Mouse (Mus musculus): Measurements from ENCODE around the gene Vnn3. TPM values are rescaled to one million over a fixed set of nuclear protein-coding genes. Genes with fewer than 3 reads are reported as not detected.

The Vnn3 gene
- polyA plus RNA-seq, 1 experiment from 2014 or later: not detected

DNA sequence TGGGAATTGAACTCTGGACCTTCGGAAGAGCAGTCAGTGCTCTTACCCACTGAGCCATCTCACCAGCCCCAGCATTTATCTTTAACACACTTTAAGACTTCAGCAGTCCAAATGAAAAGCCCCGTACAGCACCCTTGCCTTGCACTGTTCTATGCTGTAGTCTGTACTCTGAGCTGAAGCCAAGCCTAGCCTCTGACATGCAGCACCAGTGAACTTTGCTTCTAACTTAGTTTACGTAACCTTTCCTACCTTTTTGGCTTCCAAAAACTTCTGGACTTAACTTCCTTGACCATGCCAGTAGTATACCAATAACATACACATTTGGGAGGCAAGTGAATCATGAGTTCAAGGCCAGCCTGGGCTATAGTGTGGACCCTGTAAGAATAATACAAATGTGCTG is 12.4 kb upstream of the Vnn3 start:
- H3K27ac ChIP-seq: no peak overlapping the region
- H3K27me3 ChIP-seq (ENCODE audit: insufficient read depth, poor library complexity, severe bottlenecking): no peaks in the 10 kb centered on the region

DNA sequence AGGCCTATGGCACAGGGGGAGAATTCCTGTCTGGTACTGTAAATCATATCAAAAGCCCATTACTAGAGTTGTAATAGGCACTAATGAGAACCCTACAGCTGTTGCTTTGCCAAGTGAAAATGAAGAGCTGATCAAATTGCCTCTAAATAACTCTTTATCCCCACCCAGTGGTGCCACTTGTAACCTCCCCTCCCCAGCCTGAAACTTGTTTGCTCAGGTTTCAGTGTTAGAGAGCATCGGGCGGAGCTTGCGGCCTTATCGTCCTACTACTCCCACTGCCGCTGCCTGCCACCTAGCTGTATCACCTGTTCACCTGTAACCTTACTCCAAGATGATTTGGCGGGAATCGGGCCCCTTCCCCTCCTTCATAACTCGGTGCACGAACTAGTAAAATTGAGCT is 11.9 kb upstream of the Vnn3 start:
- Histone ChIP-seq H3K4me1 (replicated peaks) (no peaks in the 10 kb centered on the region), H3K4me3 (no peak overlapping the region), H3K27ac (no peak overlapping the region), H3K9me3 (no peaks in the 10 kb centered on the region), H3K36me3 (no peaks in the 10 kb centered on the region), H3K27me3 (ENCODE audit: insufficient read depth, poor library complexity, severe bottlenecking) (no peaks in the 10 kb centered on the region)
- 49% methylated on average over 9 of the region's 9 CpGs for WGBS
- no peak for DNase-seq (ENCODE audit: low spot score)

More for the DNA sequence above, 12.4 kb upstream of the Vnn3 start:
- H3K4me1 ChIP-seq (replicated peaks): no peaks in the 10 kb centered on the region
- no peaks in the 10 kb centered on the region for H3K36me3 ChIP-seq
- 90% methylated on average over 3 of the region's 3 CpGs for WGBS
- H3K9me3 ChIP-seq: no peaks in the 10 kb centered on the region
- H3K4me3 ChIP-seq: no peak overlapping the region
- DNase-seq (ENCODE audit: low spot score): no peak

DNA sequence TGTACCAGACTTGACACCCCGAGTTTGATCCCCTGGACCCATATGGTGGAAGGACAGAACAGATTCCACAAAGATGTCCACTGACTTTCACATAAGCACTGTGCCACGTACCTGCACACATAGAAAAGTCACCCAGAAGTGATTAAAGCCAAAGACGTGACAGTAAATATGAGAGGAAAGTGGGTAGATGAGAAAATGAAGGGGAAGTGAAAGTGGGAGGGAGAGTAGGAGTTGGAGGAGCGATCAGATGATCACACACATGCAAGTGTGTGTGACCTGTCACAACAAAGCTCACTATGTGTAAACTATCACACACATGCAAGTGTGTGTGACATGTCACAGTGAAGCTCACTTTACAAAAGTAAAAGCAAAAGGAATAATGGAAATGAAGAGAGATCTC is 10.8 kb upstream of the Vnn3 start:
- no peak for DNase-seq (ENCODE audit: low spot score)
- H3K27ac ChIP-seq: no peak overlapping the region
- no peaks in the 10 kb centered on the region for H3K27me3 ChIP-seq (ENCODE audit: insufficient read depth, poor library complexity, severe bottlenecking)
- H3K4me1 ChIP-seq (replicated peaks): no peaks in the 10 kb centered on the region
- no peaks in the 10 kb centered on the region for H3K36me3 ChIP-seq
- H3K4me3 ChIP-seq: no peak overlapping the region
- 79% methylated on average over 4 of the region's 4 CpGs for WGBS
- no peaks in the 10 kb centered on the region for H3K9me3 ChIP-seq

GRCm38 (mm10) chr10:23852096-23852495 is 834 bp downstream of the Vnn3 start:
- Histone ChIP-seq H3K27ac (no peak overlapping the region), H3K9me3 (no peaks in the 10 kb centered on the region), H3K4me1 (replicated peaks) (no peaks in the 10 kb centered on the region), H3K4me3 (no peak overlapping the region), H3K36me3 (no peaks in the 10 kb centered on the region), H3K27me3 (ENCODE audit: insufficient read depth, poor library complexity, severe bottlenecking) (no peaks in the 10 kb centered on the region)
- WGBS: 84% methylated on average over 2 of the region's 2 CpGs
- DNase-seq (ENCODE audit: low spot score): no peak

DNA sequence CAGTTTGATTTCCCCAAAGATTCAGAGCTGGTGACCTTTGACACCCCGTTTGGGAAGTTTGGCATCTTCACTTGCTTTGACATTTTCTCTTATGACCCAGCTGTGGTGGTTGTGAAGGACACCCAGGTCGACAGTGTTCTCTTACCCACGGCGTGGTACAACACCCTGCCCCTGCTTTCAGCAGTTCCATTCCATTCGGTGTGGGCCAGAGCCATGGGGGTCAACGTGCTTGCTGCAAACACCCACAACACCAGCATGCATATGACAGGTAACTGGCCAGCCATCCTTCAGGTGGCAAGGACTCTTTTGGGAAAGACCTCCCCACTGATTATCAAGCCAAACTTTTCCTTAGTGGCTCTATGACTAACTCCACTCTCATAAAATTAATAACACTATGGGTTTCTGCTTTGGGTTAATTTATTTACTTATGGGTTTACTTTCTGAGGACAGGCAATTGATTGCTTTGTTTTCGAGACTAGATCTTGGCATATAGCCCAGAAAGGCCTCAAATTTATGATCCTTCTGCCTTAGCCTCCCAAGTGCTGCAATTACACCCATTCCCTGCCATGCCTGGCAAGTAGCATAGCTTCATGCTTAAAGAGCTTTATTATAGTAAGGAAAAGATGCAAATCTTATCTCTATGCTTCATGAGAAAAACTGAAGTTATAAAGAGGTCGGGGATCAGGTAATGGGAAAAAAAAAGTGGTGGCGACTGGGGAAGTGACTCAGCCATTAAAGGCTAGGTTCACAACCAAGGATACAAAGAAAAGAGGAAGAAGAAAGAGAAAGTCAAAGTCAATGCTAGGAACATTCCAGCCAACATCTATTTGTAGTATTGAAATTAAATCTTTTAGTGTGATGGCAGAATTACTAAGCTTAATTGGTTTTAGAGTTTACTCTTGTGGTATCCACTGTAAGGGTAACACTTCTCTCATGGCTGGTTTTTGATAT is 13.4 kb downstream of the Vnn3 start:
- Histone ChIP-seq H3K4me1 (replicated peaks) (no peaks in the 10 kb centered on the region), H3K9me3 (peaks cover 16% of the 10 kb centered on the region), H3K27ac (no peak overlapping the region), H3K27me3 (ENCODE audit: insufficient read depth, poor library complexity, severe bottlenecking) (no peaks in the 10 kb centered on the region), H3K4me3 (no peak overlapping the region), H3K36me3 (no peaks in the 10 kb centered on the region)
- no peak for DNase-seq (ENCODE audit: low spot score)
- 90% methylated on average over 9 of the region's 9 CpGs for WGBS

DNA sequence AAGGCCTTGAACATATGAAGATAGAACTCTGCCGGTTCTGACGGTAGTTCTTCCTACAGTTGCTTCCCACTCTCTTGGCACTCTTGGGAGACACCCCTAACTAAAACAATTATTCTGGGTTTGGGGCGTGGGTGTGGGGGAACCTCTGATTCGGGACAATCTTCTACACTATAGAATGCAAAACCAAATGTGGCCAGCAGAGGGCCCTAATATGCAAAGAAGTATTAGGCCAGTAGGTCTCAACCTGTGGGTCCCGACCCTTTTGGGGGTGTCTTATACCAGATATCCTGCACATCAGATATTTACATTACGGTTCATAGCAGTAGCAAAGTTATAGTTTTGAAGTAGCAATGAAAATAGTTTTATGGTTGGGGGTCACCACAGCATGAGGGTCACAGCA is 29.4 kb downstream of the Vnn3 start:
- H3K4me1 ChIP-seq (replicated peaks): no peaks in the 10 kb centered on the region
- no peak for DNase-seq (ENCODE audit: low spot score)
- WGBS: 93% methylated on average over 6 of the region's 6 CpGs
- H3K27ac ChIP-seq: no peak overlapping the region
- H3K27me3 ChIP-seq (ENCODE audit: insufficient read depth, poor library complexity, severe bottlenecking): no peaks in the 10 kb centered on the region
- peaks cover 5% of the 10 kb centered on the region for H3K9me3 ChIP-seq
- H3K4me3 ChIP-seq: no peak overlapping the region
- no peaks in the 10 kb centered on the region for H3K36me3 ChIP-seq

DNA sequence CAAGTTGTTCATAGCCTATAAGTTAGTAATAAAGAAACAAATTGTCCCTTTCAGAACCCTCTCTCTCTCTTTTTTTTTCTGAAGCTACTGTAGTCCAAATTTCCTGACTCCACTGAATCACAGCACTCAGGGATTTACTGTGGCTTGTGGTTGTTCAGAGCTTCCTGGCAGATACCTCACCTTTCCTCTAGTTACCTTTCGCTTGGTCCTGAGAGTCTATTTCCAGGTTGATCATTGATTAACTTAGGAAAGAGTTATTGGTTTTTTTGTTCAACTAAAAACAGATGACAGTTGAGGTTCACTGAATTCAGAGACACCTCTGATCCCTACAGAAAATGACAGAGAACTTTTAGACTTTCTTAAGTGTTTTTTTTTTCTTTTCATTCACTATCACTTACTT is 33.6 kb downstream of the Vnn3 start:
- H3K27ac ChIP-seq: no peak overlapping the region
- 91% methylated on average over 1 of the region's 1 CpGs for WGBS
- H3K4me1 ChIP-seq (replicated peaks): no peaks in the 10 kb centered on the region
- H3K9me3 ChIP-seq: no peaks in the 10 kb centered on the region
- H3K4me3 ChIP-seq: no peak overlapping the region
- H3K36me3 ChIP-seq: no peaks in the 10 kb centered on the region
- H3K27me3 ChIP-seq (ENCODE audit: insufficient read depth, poor library complexity, severe bottlenecking): no peaks in the 10 kb centered on the region
- no peak for DNase-seq (ENCODE audit: low spot score)

GRCm38 (mm10) chr10:23886060-23886459 is 34.8 kb downstream of the Vnn3 start:
- H3K9me3 ChIP-seq: no peaks in the 10 kb centered on the region
- no peak for DNase-seq (ENCODE audit: low spot score)
- H3K27ac ChIP-seq: no peak overlapping the region
- no peak overlapping the region for H3K4me3 ChIP-seq
- H3K27me3 ChIP-seq (ENCODE audit: insufficient read depth, poor library complexity, severe bottlenecking): no peaks in the 10 kb centered on the region
- H3K4me1 ChIP-seq (replicated peaks): no peaks in the 10 kb centered on the region
- WGBS: 76% methylated on average over 3 of the region's 3 CpGs
- no peaks in the 10 kb centered on the region for H3K36me3 ChIP-seq

DNA sequence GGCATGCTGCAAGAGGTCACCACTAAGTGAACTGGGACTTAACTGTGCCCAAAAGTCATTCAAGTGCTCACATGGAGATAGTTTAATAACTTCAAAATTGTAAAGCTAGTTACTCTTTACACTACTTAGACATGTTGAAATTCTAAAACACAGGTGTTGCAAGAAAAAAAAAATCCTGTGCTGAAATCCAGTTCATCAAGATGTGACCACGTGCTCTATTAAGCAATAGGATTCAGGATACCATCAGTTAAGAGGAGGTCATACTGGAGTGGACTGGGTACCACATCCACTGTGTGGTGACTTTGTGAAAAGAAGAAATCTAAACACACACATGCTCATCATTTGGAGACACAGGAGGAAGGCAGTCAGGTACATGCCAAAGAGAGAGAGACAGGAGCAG is 41.7 kb downstream of the Vnn3 start:
- Histone ChIP-seq H3K4me3 (no peak overlapping the region), H3K4me1 (replicated peaks) (no peaks in the 10 kb centered on the region), H3K9me3 (no peaks in the 10 kb centered on the region), H3K27me3 (ENCODE audit: insufficient read depth, poor library complexity, severe bottlenecking) (no peaks in the 10 kb centered on the region), H3K36me3 (no peaks in the 10 kb centered on the region), H3K27ac (no peak overlapping the region)
- DNase-seq (ENCODE audit: low spot score): no peak
- whole genome bisulfite sequencing: 87% methylated on average over 1 of the region's 1 CpGs

DNA sequence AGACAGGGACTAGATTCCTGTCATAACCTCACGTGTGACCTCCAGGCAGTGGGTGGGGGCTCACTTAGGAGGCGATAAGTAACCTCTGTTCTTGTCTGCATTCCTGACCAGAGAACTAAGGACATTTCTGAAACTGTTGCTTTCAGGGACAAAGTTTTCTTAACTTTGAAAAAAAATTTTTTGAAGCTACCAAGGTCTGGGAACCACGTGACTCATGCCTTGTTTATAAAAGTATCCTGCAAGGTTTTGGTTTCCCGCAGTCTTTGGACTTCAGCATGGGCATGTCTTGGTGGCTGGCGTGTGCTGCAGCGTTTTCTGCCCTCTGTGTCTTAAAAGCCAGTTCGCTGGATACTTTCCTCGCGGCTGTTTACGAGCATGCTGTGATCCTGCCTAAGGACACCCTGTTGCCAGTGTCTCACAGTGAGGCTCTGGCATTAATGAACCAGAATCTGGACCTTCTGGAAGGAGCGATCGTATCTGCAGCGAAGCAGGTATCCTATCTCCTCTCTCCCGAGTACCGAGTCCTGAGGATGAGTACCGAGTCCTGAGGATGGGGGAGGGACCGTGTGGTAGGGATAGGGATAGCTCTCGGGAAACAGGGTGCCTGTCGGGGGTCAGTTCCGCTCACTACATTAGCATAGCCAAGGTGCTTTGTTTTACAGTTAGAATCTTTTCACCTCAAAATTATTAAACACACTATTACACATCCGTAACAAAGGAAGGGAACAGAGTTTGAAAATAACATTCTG is 43.5 kb downstream of the Vnn3 start, which contains the start of gene Vnn1:
TSS of gene Vnn1 (plus strand) at position 88 of the 749 bp plus-strand sequence.
- peak; percentile 15 for DNase-seq (ENCODE audit: low spot score)
- Histone ChIP-seq H3K9me3 (no peaks in the 10 kb centered on the region), H3K27ac (0 out of 2 replicates have a peak within 1 kb of the TSS, but pooled peaks have one; percentile 30), H3K27me3 (ENCODE audit: insufficient read depth, poor library complexity, severe bottlenecking) (no peaks in the 10 kb centered on the region), H3K4me1 (replicated peaks) (no peaks in the 10 kb centered on the region), H3K36me3 (no peaks in the 10 kb centered on the region), H3K4me3 (peak within 1 kb of the TSS; percentile 37)
- 37% methylated on average over 21 of the region's 21 CpGs for WGBS

GRCm38 (mm10) chr10:23895376-23895775 is 44.1 kb downstream of the Vnn3 start:
- Histone ChIP-seq H3K27ac (no peak overlapping the region), H3K36me3 (no peaks in the 10 kb centered on the region), H3K27me3 (ENCODE audit: insufficient read depth, poor library complexity, severe bottlenecking) (no peaks in the 10 kb centered on the region), H3K4me1 (replicated peaks) (no peaks in the 10 kb centered on the region), H3K9me3 (no peaks in the 10 kb centered on the region), H3K4me3 (no peak overlapping the region)
- WGBS: 77% methylated on average over 7 of the region's 7 CpGs
- DNase-seq (ENCODE audit: low spot score): no peak

GRCm38 (mm10) chr10:23901119-23901518 is 49.9 kb downstream of the Vnn3 start:
- H3K36me3 ChIP-seq: no peaks in the 10 kb centered on the region
- H3K4me1 ChIP-seq (replicated peaks): no peaks in the 10 kb centered on the region
- H3K27ac ChIP-seq: no peak overlapping the region
- WGBS: 67% methylated on average over 3 of the region's 3 CpGs
- no peaks in the 10 kb centered on the region for H3K27me3 ChIP-seq (ENCODE audit: insufficient read depth, poor library complexity, severe bottlenecking)
- no peak for DNase-seq (ENCODE audit: low spot score)
- no peak overlapping the region for H3K4me3 ChIP-seq
- H3K9me3 ChIP-seq: no peaks in the 10 kb centered on the region

- 88% methylated on average over 1 of the region's 1 CpGs for WGBS
- Histone ChIP-seq H3K4me1 (replicated peaks) (no peaks in the 10 kb centered on the region), H3K9me3 (no peaks in the 10 kb centered on the region), H3K4me3 (no peak overlapping the region), H3K36me3 (no peaks in the 10 kb centered on the region), H3K27me3 (ENCODE audit: insufficient read depth, poor library complexity, severe bottlenecking) (no peaks in the 10 kb centered on the region), H3K27ac (no peak overlapping the region)
- DNase-seq (ENCODE audit: low spot score): no peak
Observed at GRCm38 (mm10) chr10:23905661-23906060, 54.4 kb downstream of the Vnn3 start.

All from hindbrain, embryonic 10.5 days (tissue).